ENCODE assay signal across 9 mouse cellular contexts in the genomic region with DNA sequence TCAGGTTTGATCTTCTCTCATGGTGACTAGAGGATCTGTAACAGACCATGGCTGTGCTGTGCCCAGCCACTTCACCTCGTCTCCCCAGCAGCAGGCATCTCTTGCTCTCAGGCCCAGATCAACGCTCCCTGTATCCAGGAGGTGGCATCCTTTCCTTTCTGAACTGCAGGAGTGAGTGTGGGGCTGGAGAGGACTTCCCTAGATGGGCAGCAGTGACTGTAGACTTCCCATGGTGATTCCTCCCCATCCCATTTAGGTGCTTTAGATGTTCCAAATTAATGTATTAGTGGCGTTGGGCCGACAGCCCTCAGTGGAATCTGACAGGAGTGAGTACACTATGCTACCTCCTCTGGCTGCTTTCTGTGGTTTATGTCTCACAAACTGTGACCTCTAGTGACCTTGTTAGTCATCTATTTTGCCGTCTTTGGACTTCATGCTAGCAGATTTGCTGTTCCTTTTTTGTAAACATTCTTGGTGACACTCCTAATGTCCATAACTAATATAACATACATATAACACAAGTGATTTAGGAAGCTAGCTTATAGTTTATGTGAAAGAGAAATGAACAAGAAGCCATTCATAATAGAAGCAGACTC.
A peak's percentile ranks its signal among the peaks of the same experiment; 100 is the strongest.
DNase-seq lines count a peak whose midpoint lies in the region; ATAC-seq lines count a peak whose summit lies in the region.
"Had no signal": no experiment of that assay in that cellular context is flagged by ENCODE, and none has a peak within 500 bp of the region (broad histone marks: within the 10 kb centered on the region; RNA-seq: fewer than 3 reads in every experiment).

No protein-coding gene starts in this region.

- DNase-seq in frontal cortex, postnatal 25 days (ENCODE audit: low spot score in 2 of 2): no peak
- peak; percentile 13 for DNase-seq in midbrain, embryonic 14.5 days
- DNase-seq in yolk sac, embryonic 10.5 days (ENCODE audit: low spot score): no peak
- DNase-seq in cerebellum, postnatal 4 days (ENCODE audit: low spot score in 2 of 2): no peak

- no peak overlapping the region for H3K27ac ChIP-seq in midbrain, embryonic 14.5 days (replicated peaks; ENCODE audit: low read depth, low read length)
- no peak overlapping the region for H3K27ac ChIP-seq in midbrain, embryonic 16.5 days (ENCODE audit: low read length)
- H3K27ac ChIP-seq in heart, embryonic 15.5 days: no peak overlapping the region
- peak overlapping the region; percentile 61; the same call in 1 of the 2 replicates for H3K27ac ChIP-seq in stomach, embryonic 15.5 days

- H3K4me1 ChIP-seq in midbrain, embryonic 14.5 days (ENCODE audit: control insufficient read depth, insufficient read depth, low read length): no peaks in the 10 kb centered on the region
- no peaks in the 10 kb centered on the region for H3K4me1 ChIP-seq in midbrain, embryonic 16.5 days (ENCODE audit: control insufficient read depth, insufficient read depth, low read length)
- H3K4me1 ChIP-seq in heart, embryonic 15.5 days (replicated peaks): peaks cover 8% of the 10 kb centered on the region
- H3K4me1 ChIP-seq in stomach, embryonic 15.5 days: no peaks in the 10 kb centered on the region

- peak; percentile 60 for ATAC-seq in frontal cortex, adult (ENCODE audit: low TSS enrichment)
- ATAC-seq in midbrain, embryonic 14.5 days (ENCODE audit: low FRiP score, low TSS enrichment): no peak
- ATAC-seq in midbrain, embryonic 16.5 days: no peak
- peak; percentile 50; the same call in 1 of the 2 replicates for ATAC-seq in heart, embryonic 15.5 days (replicated peaks; ENCODE audit: insufficient number of reproducible peaks, insufficient read depth, low FRiP score, low read depth)
- no peak for ATAC-seq in stomach, embryonic 15.5 days (ENCODE audit: insufficient read depth, low FRiP score, low read depth)

- no peak overlapping the region for H3K4me3 ChIP-seq in midbrain, embryonic 14.5 days (replicated peaks; ENCODE audit: low read depth, low read length)
- H3K4me3 ChIP-seq in midbrain, embryonic 16.5 days (ENCODE audit: low read depth, low read length): no peak overlapping the region
- H3K4me3 ChIP-seq in heart, embryonic 15.5 days: no peak overlapping the region
- H3K4me3 ChIP-seq in stomach, embryonic 15.5 days (replicated peaks): no peak overlapping the region
- H3K4me3 ChIP-seq: erythroblast, embryonic 14.5 days had no signal

- H3K36me3 ChIP-seq in midbrain, embryonic 14.5 days (ENCODE audit: control insufficient read depth, insufficient read depth, low read length): peaks cover 25% of the 10 kb centered on the region
- peaks cover 13% of the 10 kb centered on the region for H3K36me3 ChIP-seq in midbrain, embryonic 16.5 days (ENCODE audit: control insufficient read depth, insufficient read depth, low read length)
- peaks cover 8% of the 10 kb centered on the region; the same call in 1 of the 2 replicates for H3K36me3 ChIP-seq in heart, embryonic 15.5 days
- 0 out of 2 replicates have a peak, but pooled peaks cover 2% of the 10 kb centered on the region for H3K36me3 ChIP-seq in stomach, embryonic 15.5 days

- peaks cover 3% of the 10 kb centered on the region; the same call in 1 of the 2 replicates for H3K9me3 ChIP-seq in midbrain, embryonic 14.5 days (ENCODE audit: control insufficient read depth, low read length)
- H3K9me3 ChIP-seq in midbrain, embryonic 16.5 days (replicated peaks; ENCODE audit: control insufficient read depth, low read length, poor library complexity, severe bottlenecking): no peaks in the 10 kb centered on the region; the same call in 1 of the 2 replicates
- H3K9me3 ChIP-seq in heart, embryonic 15.5 days (replicated peaks): no peaks in the 10 kb centered on the region
- no peaks in the 10 kb centered on the region for H3K9me3 ChIP-seq in stomach, embryonic 15.5 days

- no peak overlapping the region for H3K9ac ChIP-seq in midbrain, embryonic 14.5 days (replicated peaks; ENCODE audit: low read length)
- no peak overlapping the region for H3K9ac ChIP-seq in midbrain, embryonic 16.5 days (ENCODE audit: low read depth, low read length)
- H3K9ac ChIP-seq in heart, embryonic 15.5 days: no peak overlapping the region
- no peak overlapping the region for H3K9ac ChIP-seq in stomach, embryonic 15.5 days

- no peak overlapping the region for H3K4me2 ChIP-seq in midbrain, embryonic 14.5 days (ENCODE audit: low read length)
- H3K4me2 ChIP-seq in midbrain, embryonic 16.5 days (ENCODE audit: low read length): no peak overlapping the region
- no peak overlapping the region for H3K4me2 ChIP-seq in heart, embryonic 15.5 days
- no peak overlapping the region for H3K4me2 ChIP-seq in stomach, embryonic 15.5 days

- H3K27me3 ChIP-seq in midbrain, embryonic 14.5 days (ENCODE audit: control insufficient read depth, insufficient read depth, low read length): no peaks in the 10 kb centered on the region
- H3K27me3 ChIP-seq in midbrain, embryonic 16.5 days (ENCODE audit: control insufficient read depth, insufficient read depth, low read depth, low read length): no peaks in the 10 kb centered on the region
- no peaks in the 10 kb centered on the region for H3K27me3 ChIP-seq in heart, embryonic 15.5 days
- H3K27me3 ChIP-seq in stomach, embryonic 15.5 days (replicated peaks): no peaks in the 10 kb centered on the region

- 82% methylated on average over 5 of the region's 5 CpGs for WGBS in midbrain, embryonic 14.5 days
- 84% methylated on average over 5 of the region's 5 CpGs for WGBS in midbrain, embryonic 16.5 days
- WGBS in heart, embryonic 15.5 days: 59% methylated on average over 5 of the region's 5 CpGs
- WGBS in stomach, embryonic 15.5 days: 70% methylated on average over 5 of the region's 5 CpGs

Comparison
In these comparisons a context has a peak if more than half of its experiments do, and no peak if none do; other contexts are left out.
1. ATAC-seq: peak in frontal cortex, adult (single experiment) and heart, embryonic 15.5 days (single experiment); none in midbrain, embryonic 14.5 days (single experiment), midbrain, embryonic 16.5 days (single experiment) and stomach, embryonic 15.5 days (single experiment).